Mouse (Mus musculus) hindbrain, embryonic 13.5 days (tissue): ENCODE measurements at regions not wholly inside any gene's neighbourhood (a gene's known extent, or its start where the extent isn't known, plus 50 kb on each side); places are given as distances from the start of the nearest gene placed in this dataset.
A peak's percentile ranks its signal among the peaks of the same experiment; 100 is the strongest.

Experiments
- ATAC-seq: fragments of 200-750 bp; cut with Nextera tagmentation; 2 replicates; pipeline ENCODE4 v1.8.0; 2017; ENCODE audit warnings: moderate TSS enrichment; ENCODE audit not compliant: low FRiP score
- H3K27ac ChIP-seq: fragments of 300-500 bp; sonication (generic); 2 replicates; pipeline ENCODE4 v1.5.1; 2015; ENCODE audit warnings: inconsistent platforms, mild to moderate bottlenecking, moderate library complexity
- H3K27me3 ChIP-seq: fragments of 300-500 bp; sonication (generic); 2 replicates; pipeline ENCODE4 v1.6.1; 2015; ENCODE audit warnings: mild to moderate bottlenecking, inconsistent platforms
- H3K36me3 ChIP-seq: fragments of 300-500 bp; sonication (generic); 2 replicates; pipeline ENCODE4 v1.6.1; 2015; ENCODE audit warnings: mild to moderate bottlenecking, inconsistent platforms
- H3K4me1 ChIP-seq: fragments of 300-500 bp; sonication (generic); replicated peaks from 2 replicates; pipeline ENCODE4 v1.6.1; 2015; ENCODE audit warnings: inconsistent platforms
- H3K4me2 ChIP-seq: fragments of 300-500 bp; sonication (generic); 2 replicates; pipeline ENCODE4 v1.6.1; 2015; ENCODE audit warnings: inconsistent platforms, mild to moderate bottlenecking, moderate library complexity
- H3K4me3 ChIP-seq: fragments of 300-500 bp; sonication (generic); 2 replicates; pipeline ENCODE4 v1.5.1; 2015; ENCODE audit warnings: mild to moderate bottlenecking, inconsistent platforms
- H3K9ac ChIP-seq: fragments of 300-500 bp; sonication (generic); 2 replicates; pipeline ENCODE4 v1.6.1; 2015; ENCODE audit warnings: mild to moderate bottlenecking, inconsistent platforms
- H3K9me3 ChIP-seq: fragments of 300-500 bp; sonication (generic); 2 replicates; pipeline ENCODE4 v1.6.1; 2016; ENCODE audit warnings: inconsistent platforms
- WGBS: fragments of 180-500 bp; shearing (Covaris S2); methylation state at CpG from one replicate; pipeline ENCODE4 v1.1.7; 2015; 5-methylcytosine and 5-hydroxymethylcytosine counted together

- H3K27ac ChIP-seq: no peak overlapping the region
- H3K9me3 ChIP-seq: no peaks in the 10 kb centered on the region
- WGBS: 87% methylated on average over 6 of the region's 6 CpGs
- no peak overlapping the region for H3K4me2 ChIP-seq
- no peaks in the 10 kb centered on the region for H3K36me3 ChIP-seq
- H3K4me3 ChIP-seq: no peak overlapping the region
- H3K27me3 ChIP-seq: no peaks in the 10 kb centered on the region
- no peak overlapping the region for H3K9ac ChIP-seq
- no peak for ATAC-seq
- no peaks in the 10 kb centered on the region for H3K4me1 ChIP-seq
Measured at GRCm38 (mm10) chr6:17157270-17157669, 92.3 kb downstream of the Tes start.

GRCm38 (mm10) chr6:17169971-17170781 is 105.2 kb downstream of the Tes start:
- Histone ChIP-seq H3K27ac (peak overlapping the region; percentile 73), H3K4me3 (0 out of 2 replicates have a peak overlapping the region, but pooled peaks have one; percentile 8), H3K4me1 (peaks cover 32% of the 10 kb centered on the region), H3K9ac (peak overlapping the region; percentile 24; the same call in 1 of the 2 replicates), H3K9me3 (no peaks in the 10 kb centered on the region), H3K4me2 (peak overlapping the region; percentile 38), H3K36me3 (no peaks in the 10 kb centered on the region), H3K27me3 (0 out of 2 replicates have a peak, but pooled peaks cover 4% of the 10 kb centered on the region)
- 39% methylated on average over 18 of the region's 18 CpGs for WGBS
- peak; percentile 59 for ATAC-seq

GRCm38 (mm10) chr6:17170782-17171272 is 105.9 kb downstream of the Tes start:
- ATAC-seq: peak; percentile 8; the same call in 1 of the 2 replicates
- WGBS: 34% methylated on average over 7 of the region's 7 CpGs
- peaks cover 32% of the 10 kb centered on the region for H3K4me1 ChIP-seq
- H3K4me2 ChIP-seq: peak overlapping the region; percentile 38
- H3K27me3 ChIP-seq: 0 out of 2 replicates have a peak, but pooled peaks cover 4% of the 10 kb centered on the region
- 0 out of 2 replicates have a peak overlapping the region, but pooled peaks have one; percentile 7 for H3K4me3 ChIP-seq
- H3K36me3 ChIP-seq: no peaks in the 10 kb centered on the region
- no peaks in the 10 kb centered on the region for H3K9me3 ChIP-seq
- peak overlapping the region; percentile 73 for H3K27ac ChIP-seq
- peak overlapping the region; percentile 24; the same call in 1 of the 2 replicates for H3K9ac ChIP-seq

- Histone ChIP-seq H3K9me3 (no peaks in the 10 kb centered on the region), H3K9ac (peak overlapping the region; percentile 49), H3K4me1 (peaks cover 32% of the 10 kb centered on the region), H3K4me2 (peak overlapping the region; percentile 38), H3K27me3 (0 out of 2 replicates have a peak, but pooled peaks cover 4% of the 10 kb centered on the region), H3K27ac (peak overlapping the region; percentile 73), H3K4me3 (peak overlapping the region; percentile 7; the same call in 1 of the 2 replicates), H3K36me3 (no peaks in the 10 kb centered on the region)
- peak; percentile 75 for ATAC-seq
- WGBS: 14% methylated on average over 17 of the region's 17 CpGs
Measured at GRCm38 (mm10) chr6:17171273-17172011, 106.5 kb downstream of the Tes start.

GRCm38 (mm10) chr6:17172050-17172449 is 107.1 kb downstream of the Tes start:
- Histone ChIP-seq H3K27me3 (0 out of 2 replicates have a peak, but pooled peaks cover 4% of the 10 kb centered on the region), H3K4me1 (peaks cover 32% of the 10 kb centered on the region), H3K27ac (peak overlapping the region; percentile 73), H3K4me2 (no peak overlapping the region), H3K4me3 (no peak overlapping the region), H3K36me3 (no peaks in the 10 kb centered on the region), H3K9ac (peak overlapping the region; percentile 49; the same call in 1 of the 2 replicates), H3K9me3 (no peaks in the 10 kb centered on the region)
- 22% methylated on average over 1 of the region's 1 CpGs for WGBS
- peak; percentile 7; the same call in 1 of the 2 replicates for ATAC-seq

GRCm38 (mm10) chr6:17177153-17177552 is 103.8 kb upstream of the Cav2 start:
- 74% methylated on average over 7 of the region's 7 CpGs for WGBS
- H3K27ac ChIP-seq: no peak overlapping the region
- ATAC-seq: no peak
- H3K4me1 ChIP-seq: peaks cover 4% of the 10 kb centered on the region; the same call in 1 of the 2 replicates
- no peaks in the 10 kb centered on the region for H3K36me3 ChIP-seq
- H3K9me3 ChIP-seq: no peaks in the 10 kb centered on the region
- H3K9ac ChIP-seq: no peak overlapping the region
- H3K4me2 ChIP-seq: no peak overlapping the region
- H3K4me3 ChIP-seq: no peak overlapping the region
- H3K27me3 ChIP-seq: 0 out of 2 replicates have a peak, but pooled peaks cover 4% of the 10 kb centered on the region

GRCm38 (mm10) chr6:17179476-17179875 is 101.5 kb upstream of the Cav2 start:
- H3K27me3 ChIP-seq: no peaks in the 10 kb centered on the region
- no peak overlapping the region for H3K27ac ChIP-seq
- WGBS: 56% methylated on average over 1 of the region's 1 CpGs
- H3K36me3 ChIP-seq: no peaks in the 10 kb centered on the region
- no peak for ATAC-seq
- no peaks in the 10 kb centered on the region for H3K4me1 ChIP-seq
- H3K4me3 ChIP-seq: no peak overlapping the region
- H3K9ac ChIP-seq: no peak overlapping the region
- no peaks in the 10 kb centered on the region for H3K9me3 ChIP-seq
- H3K4me2 ChIP-seq: no peak overlapping the region

- Histone ChIP-seq H3K4me3 (no peak overlapping the region), H3K27ac (no peak overlapping the region), H3K27me3 (no peaks in the 10 kb centered on the region), H3K9ac (no peak overlapping the region), H3K9me3 (no peaks in the 10 kb centered on the region), H3K4me1 (0 out of 2 replicates have a peak, but pooled peaks cover 3% of the 10 kb centered on the region), H3K36me3 (no peaks in the 10 kb centered on the region), H3K4me2 (no peak overlapping the region)
- no peak for ATAC-seq
- WGBS: 86% methylated on average over 5 of the region's 5 CpGs
Measured at GRCm38 (mm10) chr6:17186604-17187003, 94.4 kb upstream of the Cav2 start.

- no peak for ATAC-seq
- Histone ChIP-seq H3K36me3 (no peaks in the 10 kb centered on the region), H3K9me3 (no peaks in the 10 kb centered on the region), H3K27ac (no peak overlapping the region), H3K4me1 (0 out of 2 replicates have a peak, but pooled peaks cover 3% of the 10 kb centered on the region), H3K27me3 (no peaks in the 10 kb centered on the region), H3K4me3 (no peak overlapping the region), H3K9ac (no peak overlapping the region), H3K4me2 (no peak overlapping the region)
- 57% methylated on average over 4 of the region's 4 CpGs for WGBS
Measured at GRCm38 (mm10) chr6:17187106-17187505, 93.9 kb upstream of the Cav2 start.

- no peaks in the 10 kb centered on the region for H3K4me1 ChIP-seq
- 55% methylated on average over 4 of the region's 4 CpGs for WGBS
- H3K36me3 ChIP-seq: no peaks in the 10 kb centered on the region
- H3K4me3 ChIP-seq: no peak overlapping the region
- no peak overlapping the region for H3K27ac ChIP-seq
- no peak overlapping the region for H3K9ac ChIP-seq
- H3K9me3 ChIP-seq: no peaks in the 10 kb centered on the region
- H3K4me2 ChIP-seq: no peak overlapping the region
- no peak for ATAC-seq
- no peaks in the 10 kb centered on the region for H3K27me3 ChIP-seq
Measured at GRCm38 (mm10) chr6:17195538-17195937, 85.4 kb upstream of the Cav2 start.

- no peak for ATAC-seq
- no peaks in the 10 kb centered on the region for H3K4me1 ChIP-seq
- 72% methylated on average over 18 of the region's 18 CpGs for WGBS
- no peak overlapping the region for H3K9ac ChIP-seq
- H3K27ac ChIP-seq: no peak overlapping the region
- no peaks in the 10 kb centered on the region for H3K27me3 ChIP-seq
- no peak overlapping the region for H3K4me2 ChIP-seq
- no peaks in the 10 kb centered on the region for H3K36me3 ChIP-seq
- H3K4me3 ChIP-seq: no peak overlapping the region
- H3K9me3 ChIP-seq: no peaks in the 10 kb centered on the region
Measured at GRCm38 (mm10) chr6:17197728-17198397, 83.1 kb upstream of the Cav2 start.

- Histone ChIP-seq H3K27ac (no peak overlapping the region), H3K9ac (no peak overlapping the region), H3K9me3 (no peaks in the 10 kb centered on the region), H3K4me2 (no peak overlapping the region), H3K36me3 (no peaks in the 10 kb centered on the region), H3K27me3 (no peaks in the 10 kb centered on the region), H3K4me3 (no peak overlapping the region), H3K4me1 (no peaks in the 10 kb centered on the region)
- ATAC-seq: no peak
- 81% methylated on average over 9 of the region's 9 CpGs for WGBS
Measured at GRCm38 (mm10) chr6:17198876-17199275, 82.1 kb upstream of the Cav2 start.
